Comparison of ENCODE assay signal across 9 mouse cellular contexts in genomic region chr1:170868905-170869283, GRCm38 (mm10). TPM values are rescaled to one million over a fixed set of nuclear protein-coding genes. Genes with fewer than 3 reads are reported as not detected.
DNase-seq lines count a peak whose midpoint lies in the region; ATAC-seq and TF ChIP-seq lines count a peak whose summit lies in the region.
"Had no signal": no experiment of that assay in that cellular context is flagged by ENCODE, and none has a peak within 500 bp of the region (broad histone marks: within the 10 kb centered on the region; RNA-seq: fewer than 3 reads in every experiment).

No protein-coding gene starts in this region.

- peak overlapping the region; percentile 81 for H3K27ac ChIP-seq in layer of hippocampus, adult 2 months
- no peak overlapping the region for H3K27ac ChIP-seq in embryonic facial prominence, embryonic 12.5 days
- H3K27ac ChIP-seq in intestine, embryonic 15.5 days, result no peak overlapping the region; the same call in 1 of the 2 replicates
- no peak overlapping the region for H3K27ac ChIP-seq in neural tube, embryonic 12.5 days

- ATAC-seq in embryonic facial prominence, embryonic 12.5 days (ENCODE audit: insufficient number of reproducible peaks, insufficient read depth, low FRiP score, low TSS enrichment), result no peak
- peak; percentile 26 for ATAC-seq in intestine, embryonic 15.5 days
- ATAC-seq in neural tube, embryonic 12.5 days (ENCODE audit: low FRiP score, low read depth), result no peak; the same call in 1 of the 2 replicates

- H3K9ac ChIP-seq in embryonic facial prominence, embryonic 12.5 days, result peak overlapping the region; percentile 47
- peak overlapping the region; percentile 46 for H3K9ac ChIP-seq in intestine, embryonic 15.5 days
- peak overlapping the region; percentile 54 for H3K9ac ChIP-seq in neural tube, embryonic 12.5 days

- peaks cover 14% of the 10 kb centered on the region for H3K36me3 ChIP-seq in embryonic facial prominence, embryonic 12.5 days
- H3K36me3 ChIP-seq in intestine, embryonic 15.5 days, result no peaks in the 10 kb centered on the region
- peaks cover 2% of the 10 kb centered on the region; the same call in 1 of the 2 replicates for H3K36me3 ChIP-seq in neural tube, embryonic 12.5 days

- WGBS in embryonic facial prominence, embryonic 12.5 days, result 16% methylated on average over 14 of the region's 14 CpGs
- 16% methylated on average over 14 of the region's 14 CpGs for WGBS in intestine, embryonic 15.5 days
- WGBS in neural tube, embryonic 12.5 days, result 22% methylated on average over 14 of the region's 14 CpGs

- H3K9me3 ChIP-seq in embryonic facial prominence, embryonic 12.5 days, result no peaks in the 10 kb centered on the region
- no peaks in the 10 kb centered on the region for H3K9me3 ChIP-seq in intestine, embryonic 15.5 days
- H3K9me3 ChIP-seq in neural tube, embryonic 12.5 days, result no peaks in the 10 kb centered on the region

- TF ChIP-seq CTCF in layer of hippocampus, adult 2 months (conservative IDR thresholded peaks at IDR 0.05), result no peak

- no peak for DNase-seq in layer of hippocampus, adult 2 months (ENCODE audit: low spot score in 2 of 2)
- no peak for DNase-seq in layer of hippocampus, adult 18-20 months (ENCODE audit: low spot score in 2 of 2)
- no peak for DNase-seq in urinary bladder, postnatal 14 days (ENCODE audit: low spot score)
- DNase-seq in yolk sac, embryonic 10.5 days (ENCODE audit: low spot score), result no peak
- no peak for DNase-seq in retina, postnatal 1 day

- peak overlapping the region; percentile 84 for H3K4me2 ChIP-seq in embryonic facial prominence, embryonic 12.5 days (replicated peaks)
- peak overlapping the region; percentile 63 for H3K4me2 ChIP-seq in intestine, embryonic 15.5 days (replicated peaks)
- peak overlapping the region; percentile 89 for H3K4me2 ChIP-seq in neural tube, embryonic 12.5 days (replicated peaks)

- H3K4me1 ChIP-seq in embryonic facial prominence, embryonic 12.5 days, result peaks cover 6% of the 10 kb centered on the region; the same call in 1 of the 2 replicates
- H3K4me1 ChIP-seq in intestine, embryonic 15.5 days (replicated peaks), result no peaks in the 10 kb centered on the region
- H3K4me1 ChIP-seq in neural tube, embryonic 12.5 days, result peaks cover 5% of the 10 kb centered on the region

- H3K4me3 ChIP-seq in layer of hippocampus, adult 2 months, result peak overlapping the region; percentile 91
- H3K4me3 ChIP-seq in embryonic facial prominence, embryonic 12.5 days, result peak overlapping the region; percentile 93
- H3K4me3 ChIP-seq in intestine, embryonic 15.5 days (replicated peaks), result peak overlapping the region; percentile 68
- H3K4me3 ChIP-seq in neural tube, embryonic 12.5 days, result peak overlapping the region; percentile 64

- H3K27me3 ChIP-seq in embryonic facial prominence, embryonic 12.5 days, result no peaks in the 10 kb centered on the region
- no peaks in the 10 kb centered on the region for H3K27me3 ChIP-seq in intestine, embryonic 15.5 days (replicated peaks)
- no peaks in the 10 kb centered on the region for H3K27me3 ChIP-seq in neural tube, embryonic 12.5 days (replicated peaks)

RNA-seq across cellular contexts. Expression of gene Atf6, which starts 1.3 kb away (rescaled TPM):
- total RNA-seq in layer of hippocampus, adult 2 months (2021), result 10 to 100 TPM; 51.2 to 51.3 TPM
- 10 to 100 TPM; 50.9 to 51.6 TPM for total RNA-seq in layer of hippocampus, adult 18-20 months (2021)
- polyA plus RNA-seq in embryonic facial prominence, embryonic 12.5 days (2016; fragmentation: Nextera tagmentation; extraction: Ambion mirVana), result 9.1 TPM in 2 replicates
- polyA plus RNA-seq in intestine, embryonic 15.5 days (2015; fragmentation: Nextera tagmentation; extraction: Ambion mirVana), result 8.8 TPM in 2 replicates
- 9.6 and 10.2 TPM in 2 replicates for polyA plus RNA-seq in neural tube, embryonic 12.5 days (2016; fragmentation: Nextera tagmentation; extraction: Ambion mirVana)

RNA-seq across cellular contexts. Expression of gene Gm26620, which starts 16.0 kb away (rescaled TPM):
- under 1 TPM; 0.76 to 0.79 TPM for total RNA-seq in layer of hippocampus, adult 2 months (2021)
- under 1 TPM; 0.54 to 0.71 TPM for total RNA-seq in layer of hippocampus, adult 18-20 months (2021)
- 0.79 TPM in 1 of 2 replicates, not detected in the other for polyA plus RNA-seq in embryonic facial prominence, embryonic 12.5 days (2016; fragmentation: Nextera tagmentation; extraction: Ambion mirVana)
- 2.2 and 2.4 TPM in 2 replicates for polyA plus RNA-seq in intestine, embryonic 15.5 days (2015; fragmentation: Nextera tagmentation; extraction: Ambion mirVana)
- 0.29 and 0.51 TPM in 2 replicates for polyA plus RNA-seq in neural tube, embryonic 12.5 days (2016; fragmentation: Nextera tagmentation; extraction: Ambion mirVana)

RNA-seq across cellular contexts. Expression of gene Dusp12, which starts 16.4 kb away (rescaled TPM):
- 10 to 100 TPM; 15.2 to 19.0 TPM for total RNA-seq in layer of hippocampus, adult 2 months (2021)
- 10 to 100 TPM; 14.7 to 15.8 TPM for total RNA-seq in layer of hippocampus, adult 18-20 months (2021)
- 44.9 and 48.9 TPM in 2 replicates for polyA plus RNA-seq in embryonic facial prominence, embryonic 12.5 days (2016; fragmentation: Nextera tagmentation; extraction: Ambion mirVana)
- 61.1 and 62.9 TPM in 2 replicates for polyA plus RNA-seq in intestine, embryonic 15.5 days (2015; fragmentation: Nextera tagmentation; extraction: Ambion mirVana)
- polyA plus RNA-seq in neural tube, embryonic 12.5 days (2016; fragmentation: Nextera tagmentation; extraction: Ambion mirVana), result 34.1 and 39.0 TPM in 2 replicates

RNA-seq across cellular contexts. Expression of gene Fcrlb, which starts 43.8 kb away (rescaled TPM):
- total RNA-seq in layer of hippocampus, adult 2 months (2021), result under 1 TPM; 0.28 to 0.47 TPM
- total RNA-seq in layer of hippocampus, adult 18-20 months (2021), result under 1 TPM; 0.25 to 0.33 TPM
- polyA plus RNA-seq in embryonic facial prominence, embryonic 12.5 days (2016; fragmentation: Nextera tagmentation; extraction: Ambion mirVana), result not detected in 2 replicates
- 0.11 and 0.16 TPM in 2 replicates for polyA plus RNA-seq in intestine, embryonic 15.5 days (2015; fragmentation: Nextera tagmentation; extraction: Ambion mirVana)
- polyA plus RNA-seq in neural tube, embryonic 12.5 days (2016; fragmentation: Nextera tagmentation; extraction: Ambion mirVana), result 0.20 and 0.26 TPM in 2 replicates
- total RNA-seq: gastrocnemius, postnatal 14 days had no signal

RNA-seq across cellular contexts. Expression of gene Fcrla, which starts 58.5 kb away (rescaled TPM):
- not detected for total RNA-seq in layer of hippocampus, adult 2 months (2021)
- total RNA-seq in layer of hippocampus, adult 18-20 months (2021), result not detected
- polyA plus RNA-seq in embryonic facial prominence, embryonic 12.5 days (2016; fragmentation: Nextera tagmentation; extraction: Ambion mirVana), result not detected in 2 replicates
- not detected in 2 replicates for polyA plus RNA-seq in intestine, embryonic 15.5 days (2015; fragmentation: Nextera tagmentation; extraction: Ambion mirVana)
- not detected in 2 replicates for polyA plus RNA-seq in neural tube, embryonic 12.5 days (2016; fragmentation: Nextera tagmentation; extraction: Ambion mirVana)
